Mouse (Mus musculus): ENCODE results near the gene Spin4.

Spin4 gene

DNA sequence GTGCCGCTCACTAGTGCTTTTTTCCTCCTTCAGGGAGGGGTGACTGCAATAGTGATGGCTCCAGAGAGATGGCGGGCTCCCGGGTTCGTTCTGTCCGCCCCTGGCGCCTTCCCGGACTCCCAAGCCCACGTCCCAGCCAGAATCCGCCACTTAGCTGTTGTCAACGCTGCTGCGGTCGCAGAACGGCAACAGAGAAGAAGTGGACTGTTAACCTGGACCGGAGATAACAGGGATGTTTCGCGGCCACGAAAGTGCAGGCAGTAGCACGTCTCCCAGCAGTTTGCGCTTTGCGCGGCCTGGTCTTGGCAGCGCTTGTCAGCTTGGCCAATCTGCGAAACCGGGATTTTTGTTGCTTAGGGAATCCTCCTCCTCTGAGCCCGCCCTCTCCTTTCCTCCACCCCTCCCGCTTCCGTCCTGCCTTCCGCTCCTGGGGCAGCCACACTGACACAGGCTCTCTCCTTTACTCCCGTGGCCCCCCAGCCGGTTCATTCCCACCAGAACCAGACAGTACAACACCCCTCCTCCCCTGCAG lies at the start of gene Spin4:
TSS of gene Spin4 (minus strand) at position 322 of the 532 bp plus-strand sequence.
- in situ Hi-C loops (cut with MboI; ENCODE audit: low pct_unique_long_range_greater_than_20kb in 1 of 2, low sequenced_read_pairs in 2 of 2, unreplicated experiment in 1 of 2), result no loop called here

DNA sequence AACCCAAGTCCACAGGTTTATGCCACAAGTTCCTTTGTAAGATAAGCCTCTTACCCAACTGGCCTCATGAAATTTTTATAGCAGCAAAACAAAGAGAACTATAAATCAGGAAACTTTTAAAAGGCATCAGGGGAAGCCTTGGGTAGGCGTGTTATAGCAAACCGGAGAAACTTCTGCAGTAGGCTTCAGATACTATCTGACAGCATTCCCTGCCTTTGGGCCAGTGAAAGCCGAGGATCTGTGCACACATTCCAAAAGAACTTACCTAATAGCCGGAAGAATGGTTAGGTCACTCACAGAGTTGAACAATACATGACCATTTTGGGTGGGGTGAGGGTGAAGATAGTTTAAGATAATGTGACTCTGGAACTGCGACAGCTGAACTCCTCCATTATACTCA lies 1.4 kb upstream of the Spin4 start:
- in situ Hi-C loops (cut with MboI; ENCODE audit: low pct_unique_long_range_greater_than_20kb in 1 of 2, low sequenced_read_pairs in 2 of 2, unreplicated experiment in 1 of 2), result no loop called here

DNA sequence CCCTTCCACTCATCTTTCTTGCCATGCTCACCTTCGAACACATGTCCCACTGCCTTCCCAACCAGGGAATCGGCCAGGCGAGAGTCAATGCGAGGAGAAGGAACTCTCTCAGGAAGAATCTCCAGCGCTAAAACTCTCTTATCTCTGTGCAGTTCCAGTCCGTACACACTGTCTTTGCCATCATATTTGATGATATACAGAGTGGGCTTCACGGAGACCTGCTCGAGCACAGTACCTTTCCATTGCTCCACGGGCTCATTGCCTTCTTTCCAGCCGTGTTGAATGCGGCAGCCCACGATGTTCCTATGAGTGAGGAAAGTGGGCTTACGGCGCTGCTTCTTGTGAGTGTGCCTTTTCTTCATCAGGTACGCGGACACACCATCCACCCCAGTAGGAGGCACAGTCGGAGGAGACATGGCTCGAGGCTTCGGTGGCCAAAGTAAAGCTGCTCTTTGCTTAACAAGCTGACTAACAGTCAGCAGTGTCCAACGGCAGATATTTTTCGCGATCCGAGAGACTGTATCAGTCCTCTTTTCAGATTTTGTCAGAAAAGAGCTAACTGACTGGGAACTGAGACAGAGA lies 612 bp downstream of the Spin4 start:
- in situ Hi-C loops (cut with MboI; ENCODE audit: low pct_unique_long_range_greater_than_20kb in 1 of 2, low sequenced_read_pairs in 2 of 2, unreplicated experiment in 1 of 2), result no loop called here

DNA sequence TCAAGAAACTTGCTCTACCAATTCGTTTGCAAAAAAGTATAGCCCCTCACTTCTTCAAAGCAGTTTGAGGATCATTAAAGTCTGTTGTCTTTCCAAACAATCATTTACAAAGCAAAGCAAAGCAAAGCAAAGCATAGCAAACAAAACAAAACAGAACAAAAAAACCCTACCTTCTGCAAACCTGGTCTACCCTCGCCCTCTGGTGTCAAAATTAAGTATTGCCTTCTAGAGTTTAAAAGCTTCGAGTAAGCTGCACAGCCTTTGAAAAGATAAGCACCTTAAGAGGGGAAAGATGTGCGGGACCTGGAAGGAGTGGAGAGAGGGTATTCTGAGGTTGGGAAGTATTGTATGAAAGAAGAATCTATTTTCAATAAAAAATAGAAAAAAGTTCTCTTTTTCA lies 14.4 kb downstream of the Spin4 start:
- in situ Hi-C loops (cut with MboI; ENCODE audit: low pct_unique_long_range_greater_than_20kb in 1 of 2, low sequenced_read_pairs in 2 of 2, unreplicated experiment in 1 of 2), result no loop called here

DNA sequence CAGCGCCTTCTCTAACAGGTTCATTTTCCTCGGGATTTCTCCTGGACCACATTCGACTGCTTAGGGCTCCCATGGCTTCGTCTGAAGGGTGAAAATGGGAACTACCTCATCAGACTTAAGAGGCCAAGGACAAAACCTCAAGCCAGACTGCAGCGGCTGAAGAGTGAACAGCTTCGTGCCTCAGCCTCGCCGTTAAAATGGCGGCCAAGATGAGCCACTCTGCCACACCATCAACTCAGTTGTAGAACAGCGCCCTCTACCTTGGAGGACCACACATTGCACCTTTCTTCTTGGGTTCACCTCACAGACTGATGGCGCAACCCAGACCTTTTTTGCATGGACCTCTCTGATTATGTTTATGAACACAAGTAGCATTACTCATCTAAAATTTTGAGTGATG lies 27.6 kb downstream of the Spin4 start:
- in situ Hi-C loops (cut with MboI; ENCODE audit: low pct_unique_long_range_greater_than_20kb in 1 of 2, low sequenced_read_pairs in 2 of 2, unreplicated experiment in 1 of 2), result no loop called here

DNA sequence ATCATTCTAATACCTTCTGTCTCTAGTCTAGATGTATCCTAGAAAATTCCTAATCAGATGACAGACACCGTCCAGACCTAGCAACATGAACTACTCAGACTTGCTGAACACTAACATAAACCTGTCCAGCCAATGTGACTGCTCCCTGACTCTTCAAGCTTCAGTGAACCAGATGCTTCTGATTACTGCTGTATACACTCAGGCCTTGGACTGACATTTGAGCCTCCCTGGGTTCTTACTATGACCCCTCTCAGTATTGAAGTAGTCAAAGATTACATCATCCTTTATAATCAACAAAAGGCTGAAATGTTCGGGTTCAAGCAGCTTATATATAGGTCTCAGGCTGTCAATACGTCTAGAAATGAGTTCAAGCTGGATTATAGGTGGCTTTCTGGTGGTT lies 32.4 kb downstream of the Spin4 start:
- in situ Hi-C loops (cut with MboI; ENCODE audit: low pct_unique_long_range_greater_than_20kb in 1 of 2, low sequenced_read_pairs in 2 of 2, unreplicated experiment in 1 of 2), result no loop called here

DNA sequence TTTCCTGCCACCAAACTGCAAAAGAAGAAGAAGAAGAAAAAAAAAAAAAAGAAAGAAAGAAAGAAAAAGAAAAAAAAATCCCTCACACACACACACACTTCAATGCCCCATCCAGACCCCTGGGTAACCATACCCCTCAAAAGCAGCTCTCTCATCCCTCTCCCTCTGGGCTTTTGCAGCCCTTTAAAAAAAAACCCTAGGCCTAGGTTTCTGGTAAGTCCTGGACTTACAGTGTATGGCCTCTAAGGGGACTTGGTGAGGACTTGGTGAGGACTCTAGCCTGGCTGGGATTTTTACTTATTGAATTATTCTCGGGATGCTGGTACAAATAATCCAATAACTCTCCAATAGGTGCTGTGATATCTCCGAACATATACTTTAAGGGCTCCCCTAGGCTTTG lies 35.6 kb downstream of the Spin4 start:
- in situ Hi-C loops (cut with MboI; ENCODE audit: low pct_unique_long_range_greater_than_20kb in 1 of 2, low sequenced_read_pairs in 2 of 2, unreplicated experiment in 1 of 2), result no loop called here

DNA sequence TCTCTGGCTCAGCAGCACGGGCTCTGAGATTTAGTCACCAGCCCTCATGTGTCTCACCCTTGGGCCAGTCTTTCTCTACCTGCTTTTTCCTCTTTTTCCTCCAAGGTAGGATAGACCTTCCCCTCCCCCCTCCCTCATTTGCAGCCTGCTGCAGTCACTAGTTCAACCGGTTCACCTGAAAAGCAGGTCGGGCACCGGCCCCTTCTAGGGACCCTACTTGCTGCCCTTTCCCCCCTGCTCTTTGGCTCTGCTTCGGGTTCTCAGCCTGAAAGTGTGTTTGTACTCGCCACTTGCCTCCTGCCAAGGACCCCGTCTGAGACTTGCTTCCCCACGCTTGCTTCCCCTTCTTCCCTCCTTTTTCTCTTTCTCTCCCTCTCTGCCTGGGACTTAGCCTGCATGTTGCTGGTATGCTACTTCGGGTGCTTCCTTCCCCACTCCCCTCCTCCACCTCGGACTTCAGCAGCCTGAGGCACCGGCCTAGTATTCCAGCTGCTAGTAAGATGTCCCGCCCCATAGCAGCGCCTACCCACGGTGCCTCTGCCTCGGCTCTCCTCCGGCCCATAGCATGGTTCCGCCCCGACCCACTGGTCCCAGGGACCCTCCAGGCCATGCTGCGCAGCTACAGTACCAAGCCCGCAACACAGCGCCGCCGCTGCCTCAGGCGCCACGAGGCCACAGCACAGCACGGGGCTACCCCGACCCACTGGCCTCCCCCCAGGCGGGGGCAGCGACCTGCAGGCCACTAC lies 36.2 kb downstream of the Spin4 start:
- in situ Hi-C loops (cut with MboI; ENCODE audit: low pct_unique_long_range_greater_than_20kb in 1 of 2, low sequenced_read_pairs in 2 of 2, unreplicated experiment in 1 of 2), result no loop called here

Measured in mouse embryonic stem cell (cell line).